Mouse (Mus musculus): ENCODE measurements at regions not wholly inside any gene's neighbourhood (a gene's known extent, or its start where the extent isn't known, plus 50 kb on each side); places are given as distances from the start of the nearest gene placed in this dataset.

DNA sequence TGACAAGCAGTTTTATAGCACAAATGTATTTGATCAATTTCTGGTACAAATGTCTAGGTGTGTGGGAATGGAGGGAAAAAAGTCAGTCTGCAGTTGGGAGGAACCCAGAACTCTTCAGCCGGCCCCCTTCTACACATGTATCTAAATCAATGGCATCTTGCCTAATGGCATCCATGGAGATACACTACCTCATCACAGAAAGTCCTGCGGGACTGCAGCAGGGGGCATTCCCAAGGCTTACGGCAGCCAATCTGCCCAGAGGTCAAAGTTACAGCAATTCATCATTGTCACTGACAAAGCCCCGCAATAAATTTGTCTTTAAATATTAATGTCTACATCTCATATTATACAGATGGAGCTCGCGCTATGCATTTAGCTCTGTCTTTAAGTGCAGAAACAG, 135.7 kb upstream of the Arhgap5 start:
- no peak for DNase-seq (ENCODE audit: low spot score in 2 of 2)

- no peak for DNase-seq (ENCODE audit: low spot score in 2 of 2)
Measured at GRCm38 (mm10) chr12:52368466-52368865, 135.3 kb upstream of the Arhgap5 start.

GRCm38 (mm10) chr12:52370153-52370710, 133.5 kb upstream of the Arhgap5 start:
- no peak for DNase-seq (ENCODE audit: low spot score in 2 of 2)

- no peak for DNase-seq (ENCODE audit: low spot score in 2 of 2)
Measured at GRCm38 (mm10) chr12:52375116-52375515, 128.7 kb upstream of the Arhgap5 start.

- no peak for DNase-seq (ENCODE audit: low spot score in 2 of 2)
Measured at GRCm38 (mm10) chr12:52376692-52377462, 126.9 kb upstream of the Arhgap5 start.

DNA sequence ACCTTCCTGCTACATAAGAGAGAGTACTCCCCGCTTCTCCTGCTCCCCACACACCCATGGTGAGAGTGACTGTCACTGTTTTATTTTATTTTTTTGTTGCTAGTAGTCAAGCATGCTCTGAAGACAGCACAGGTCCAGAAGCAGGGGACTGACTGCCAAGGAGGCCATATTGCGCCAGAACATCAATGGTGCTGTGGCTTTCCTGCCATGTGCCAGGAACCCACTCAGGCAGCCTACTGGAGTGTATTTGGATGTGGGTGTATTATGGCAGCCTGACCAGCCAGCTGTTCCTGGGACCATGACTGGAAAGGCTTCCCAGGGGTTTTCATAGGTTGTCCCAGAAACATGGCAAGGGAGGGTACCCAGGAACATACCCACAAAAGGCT, 126.3 kb upstream of the Arhgap5 start:
- DNase-seq (ENCODE audit: low spot score in 2 of 2): peak in 1 of 2 experiments; percentile 49

GRCm38 (mm10) chr12:52379245-52379644, 124.5 kb upstream of the Arhgap5 start:
- DNase-seq (ENCODE audit: low spot score in 2 of 2): no peak

- DNase-seq (ENCODE audit: low spot score in 2 of 2): no peak
Measured at GRCm38 (mm10) chr12:52379960-52380359, 123.8 kb upstream of the Arhgap5 start.

- no peak for DNase-seq (ENCODE audit: low spot score in 2 of 2)
Measured at GRCm38 (mm10) chr12:52381161-52381967, 122.4 kb upstream of the Arhgap5 start.

DNA sequence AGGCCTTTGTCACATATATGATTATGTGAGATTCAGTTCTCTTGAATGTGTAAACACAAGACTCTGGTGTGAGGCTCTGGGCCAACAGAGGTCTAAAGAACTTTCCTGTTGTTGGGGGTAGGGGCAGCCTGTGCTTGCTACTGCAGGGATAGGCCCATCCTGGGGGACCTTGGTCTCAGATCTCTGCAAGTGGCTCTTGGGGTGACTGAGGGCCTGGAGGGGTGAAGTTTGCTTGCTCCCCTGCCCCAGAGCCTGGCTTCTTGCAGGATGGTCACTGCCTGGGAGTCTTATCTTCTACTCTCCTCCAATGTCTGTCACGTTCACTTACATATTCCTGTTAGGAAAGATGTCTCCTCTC, 121.8 kb upstream of the Arhgap5 start:
- no peak for DNase-seq (ENCODE audit: low spot score in 2 of 2)

GRCm38 (mm10) chr12:52382832-52383580, 120.8 kb upstream of the Arhgap5 start:
- no peak for DNase-seq (ENCODE audit: low spot score in 2 of 2)

- peak in 1 of 2 experiments; percentile 66 for DNase-seq (ENCODE audit: low spot score in 2 of 2)
Measured at GRCm38 (mm10) chr12:52389552-52389951, 114.2 kb upstream of the Arhgap5 start.

GRCm38 (mm10) chr12:52390242-52390641, 113.5 kb upstream of the Arhgap5 start:
- peak in 1 of 2 experiments; percentile 60 for DNase-seq (ENCODE audit: low spot score in 2 of 2)

- DNase-seq (ENCODE audit: low spot score in 2 of 2): no peak
Measured at GRCm38 (mm10) chr12:52392636-52393035, 111.1 kb upstream of the Arhgap5 start.

DNA sequence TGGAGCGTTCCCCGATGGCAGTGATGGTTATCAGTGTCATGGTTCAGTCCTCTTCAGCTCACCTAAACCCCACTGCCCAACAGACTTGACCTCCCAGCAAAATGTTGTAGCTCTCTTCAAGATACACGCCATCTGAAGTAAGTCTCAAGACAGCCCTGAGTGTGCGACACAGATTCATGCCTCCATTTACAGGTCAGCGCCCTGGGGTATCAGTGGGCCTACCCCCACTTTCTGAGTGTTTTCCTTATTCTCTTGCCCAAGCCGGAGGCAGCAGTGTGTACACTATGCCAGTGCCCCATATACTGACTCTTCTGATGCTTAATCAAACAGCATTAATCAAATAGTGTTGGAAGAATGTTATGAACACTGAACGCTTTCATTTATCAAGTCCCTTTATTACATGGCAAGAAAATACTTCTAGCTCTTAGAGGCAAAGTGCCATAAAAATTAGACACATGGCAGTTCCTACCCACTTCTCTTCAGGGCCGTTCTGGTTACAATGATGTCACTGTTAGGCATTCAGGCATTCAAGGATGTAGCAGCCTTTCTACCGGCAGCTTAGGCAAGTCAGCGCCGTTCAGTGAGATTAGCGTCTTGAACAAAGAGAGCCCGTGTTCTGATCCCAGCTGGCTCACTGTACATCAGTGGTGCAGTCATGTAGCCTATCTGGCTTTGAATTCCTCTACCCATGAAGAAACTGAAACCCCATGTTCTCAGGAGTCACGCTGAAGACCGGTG, 109.6 kb upstream of the Arhgap5 start:
- DNase-seq (ENCODE audit: low spot score in 2 of 2): no peak

GRCm38 (mm10) chr12:52394719-52395062, 109.1 kb upstream of the Arhgap5 start:
- no peak for DNase-seq (ENCODE audit: low spot score in 2 of 2)

DNA sequence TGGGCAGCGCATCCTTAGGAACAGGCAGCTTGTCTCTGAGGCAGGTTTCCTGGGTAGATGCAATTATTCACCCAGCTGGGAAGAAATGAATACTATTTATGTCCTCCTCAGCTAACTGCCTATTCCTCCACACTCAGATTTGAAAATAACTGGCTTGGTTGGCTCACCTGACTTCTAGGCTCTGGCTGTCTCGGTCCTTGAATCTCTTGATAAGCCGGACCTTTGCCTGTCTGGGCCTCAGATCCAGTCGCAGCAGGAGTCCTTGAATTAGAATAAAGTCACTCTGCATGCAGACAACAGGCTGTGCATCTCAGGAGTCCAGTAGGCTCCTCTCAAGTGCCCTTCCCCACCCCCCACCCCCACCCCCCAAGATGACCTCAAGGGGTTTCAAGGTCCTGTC, 108.7 kb upstream of the Arhgap5 start:
- DNase-seq (ENCODE audit: low spot score in 2 of 2): no peak

DNA sequence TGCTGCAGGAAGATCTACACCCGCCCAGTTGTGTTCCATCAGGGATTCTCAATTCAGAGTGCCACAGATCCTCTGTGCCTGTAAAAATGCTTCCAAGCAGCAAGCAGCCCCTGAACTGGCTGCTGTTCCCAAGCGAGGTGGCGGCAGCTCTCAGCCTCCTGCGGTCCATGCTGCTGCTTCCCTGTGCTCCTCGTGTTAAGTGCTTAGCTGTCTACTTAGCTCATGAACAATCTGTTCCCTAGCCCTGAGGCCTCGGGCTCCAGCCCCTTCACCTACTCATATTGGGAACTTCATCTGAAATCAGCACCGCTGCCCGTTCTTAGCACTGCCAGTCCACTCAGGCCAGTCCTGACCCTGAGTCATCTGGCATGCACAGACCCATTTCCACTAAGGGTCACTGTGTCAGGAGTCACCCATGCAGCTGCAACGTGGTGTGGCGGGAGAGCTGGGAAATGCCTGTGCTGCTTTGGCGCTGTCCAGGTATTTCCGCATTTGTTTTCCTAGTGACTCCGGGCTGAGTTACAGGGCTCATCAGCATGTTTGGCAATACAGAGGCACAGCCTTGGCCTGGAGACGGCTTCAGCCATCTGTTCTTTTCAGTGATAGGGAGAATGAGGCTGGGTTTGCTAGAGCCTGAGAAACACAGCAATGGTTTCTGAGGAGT, 107.5 kb upstream of the Arhgap5 start:
- DNase-seq (ENCODE audit: low spot score in 2 of 2): peak; percentile 63 to 78

DNA sequence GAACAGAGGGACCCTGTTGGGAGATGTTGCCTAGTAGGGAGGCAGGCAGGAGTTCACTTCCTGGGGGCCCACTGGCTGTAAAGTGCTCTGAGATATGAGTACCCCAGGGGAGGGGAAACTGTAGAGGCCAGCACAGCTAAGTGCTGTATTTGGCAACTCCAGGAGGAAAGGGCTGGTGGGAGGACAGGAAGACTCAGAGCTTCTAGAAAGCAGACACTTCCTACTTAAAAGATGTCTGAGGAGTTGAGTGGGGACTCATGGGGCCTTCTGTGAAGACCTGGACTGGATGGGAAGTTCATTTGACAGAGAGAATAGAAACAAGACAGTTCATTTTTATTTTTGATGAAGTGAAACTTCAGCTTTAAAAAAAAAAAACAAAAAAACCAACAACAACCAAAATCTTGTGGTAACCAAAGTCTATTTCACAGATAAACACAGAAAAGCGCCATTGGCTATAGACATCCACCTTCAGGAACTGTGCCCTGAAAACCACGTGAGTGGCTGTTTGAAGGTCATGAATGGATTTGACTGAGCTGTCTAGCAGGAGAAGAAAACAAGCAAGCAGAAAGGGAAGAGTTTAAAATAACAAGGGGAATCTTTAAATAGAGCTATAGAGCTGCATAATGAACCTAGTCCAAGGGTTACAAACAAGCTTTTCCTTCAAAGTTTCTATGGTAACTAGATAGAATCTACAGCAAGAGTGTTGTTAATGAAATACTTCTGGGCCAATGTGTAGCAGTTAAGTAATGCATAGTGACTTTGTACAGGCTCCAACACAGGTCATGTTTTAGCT, 105.9 kb upstream of the Arhgap5 start:
- DNase-seq (ENCODE audit: low spot score in 2 of 2): no peak
